10 mouse cellular contexts compared by ENCODE assay signal in genomic region chr8:12883051-12884004, GRCm38 (mm10). TPM values are rescaled to one million over a fixed set of nuclear protein-coding genes. Genes with fewer than 3 reads are reported as not detected.
DNase-seq lines count a peak whose midpoint lies in the region; ATAC-seq and TF ChIP-seq lines count a peak whose summit lies in the region.
"Had no signal": no experiment of that assay in that cellular context is flagged by ENCODE, and none has a peak within 500 bp of the region (broad histone marks: within the 10 kb centered on the region; RNA-seq: fewer than 3 reads in every experiment).

No protein-coding gene starts in this region.

- H3K4me2 ChIP-seq in hindbrain, postnatal 0 days (ENCODE audit: low read depth, low read length) = no peak overlapping the region
- H3K4me2 ChIP-seq in liver, embryonic 13.5 days = no peak overlapping the region
- H3K4me2 ChIP-seq: hindbrain, embryonic 14.5 days; neural tube, embryonic 13.5 days; stomach, embryonic 15.5 days had no signal

- no peak for TF ChIP-seq CTCF in hindbrain, postnatal 0 days (IDR thresholded peaks at IDR 0.05; ENCODE audit: low read depth)

- H3K36me3 ChIP-seq in hindbrain, postnatal 0 days (ENCODE audit: insufficient read depth, low read length) = no peaks in the 10 kb centered on the region
- H3K36me3 ChIP-seq in hindbrain, embryonic 10.5 days = peaks cover 83% of the 10 kb centered on the region
- no peaks in the 10 kb centered on the region for H3K36me3 ChIP-seq in liver, embryonic 13.5 days
- H3K36me3 ChIP-seq: stomach, embryonic 15.5 days had no signal

- H3K27ac ChIP-seq in hindbrain, postnatal 0 days = no peak overlapping the region
- H3K27ac ChIP-seq in hindbrain, embryonic 10.5 days = no peak overlapping the region
- H3K27ac ChIP-seq in liver, embryonic 13.5 days = no peak overlapping the region
- H3K27ac ChIP-seq: hindbrain, embryonic 14.5 days; neural tube, embryonic 13.5 days; stomach, embryonic 15.5 days had no signal

- H3K4me3 ChIP-seq in hindbrain, postnatal 0 days (ENCODE audit: low read length) = no peak overlapping the region
- no peak overlapping the region for H3K4me3 ChIP-seq in hindbrain, embryonic 10.5 days
- H3K4me3 ChIP-seq in liver, embryonic 13.5 days (replicated peaks) = no peak overlapping the region
- H3K4me3 ChIP-seq: neural tube, embryonic 13.5 days; stomach, embryonic 15.5 days had no signal

- no peak for DNase-seq in hindbrain, postnatal 0 days (ENCODE audit: low spot score)
- DNase-seq in hindbrain, embryonic 10.5 days (ENCODE audit: low spot score) = no peak
- DNase-seq in brain, adult 2 months (ENCODE audit: low read depth, low spot score) = peak; percentile 74
- DNase-seq in cerebellum, postnatal 25 days = peak; percentile 40 to 58
- no peak for DNase-seq in liver, embryonic 13.5 days
- no peak for DNase-seq in left cerebral cortex, adult 9 months (ENCODE audit: low spot score in 2 of 2)
- no peak for DNase-seq in adipocyte (ENCODE audit: low spot score)

- ATAC-seq in hindbrain, postnatal 0 days = no peak
- 0 out of 2 replicates have a peak, but pooled peaks have one; percentile 26 for ATAC-seq in liver, embryonic 13.5 days (ENCODE audit: low read depth)

- WGBS in hindbrain, postnatal 0 days = 75% methylated on average over 21 of the region's 21 CpGs
- WGBS in hindbrain, embryonic 10.5 days = 77% methylated on average over 21 of the region's 21 CpGs
- 51% methylated on average over 21 of the region's 21 CpGs for WGBS in liver, embryonic 13.5 days (ENCODE audit: insufficient replicate concordance)

- H3K27me3 ChIP-seq in hindbrain, postnatal 0 days (ENCODE audit: insufficient read depth, low read length) = no peaks in the 10 kb centered on the region
- no peaks in the 10 kb centered on the region for H3K27me3 ChIP-seq in hindbrain, embryonic 10.5 days (ENCODE audit: insufficient read depth, poor library complexity, severe bottlenecking)
- peaks cover 18% of the 10 kb centered on the region for H3K27me3 ChIP-seq in liver, embryonic 13.5 days
- H3K27me3 ChIP-seq: neural tube, embryonic 13.5 days; stomach, embryonic 15.5 days had no signal

- no peaks in the 10 kb centered on the region for H3K9me3 ChIP-seq in hindbrain, postnatal 0 days (ENCODE audit: low read length)
- no peaks in the 10 kb centered on the region for H3K9me3 ChIP-seq in hindbrain, embryonic 10.5 days
- H3K9me3 ChIP-seq in liver, embryonic 13.5 days (replicated peaks) = no peaks in the 10 kb centered on the region
- H3K9me3 ChIP-seq: neural tube, embryonic 13.5 days; stomach, embryonic 15.5 days had no signal

- 0 out of 2 replicates have a peak overlapping the region, but pooled peaks have one; percentile 0 for H3K9ac ChIP-seq in hindbrain, postnatal 0 days (replicated peaks; ENCODE audit: low read length)
- no peak overlapping the region for H3K9ac ChIP-seq in liver, embryonic 13.5 days
- H3K9ac ChIP-seq: hindbrain, embryonic 14.5 days; neural tube, embryonic 13.5 days; stomach, embryonic 15.5 days had no signal

- H3K4me1 ChIP-seq in hindbrain, postnatal 0 days (ENCODE audit: insufficient read depth, low read length) = no peaks in the 10 kb centered on the region
- no peaks in the 10 kb centered on the region for H3K4me1 ChIP-seq in hindbrain, embryonic 10.5 days (replicated peaks)
- H3K4me1 ChIP-seq in liver, embryonic 13.5 days (replicated peaks) = no peaks in the 10 kb centered on the region
- H3K4me1 ChIP-seq: neural tube, embryonic 13.5 days had no signal

RNA-seq across cellular contexts. Expression of gene Mcf2l, which starts 9.7 kb away (rescaled TPM):
- total RNA-seq in hindbrain, postnatal 0 days (2014; rRNA removed) = 298 and 316 TPM in 2 replicates
- polyA plus RNA-seq in hindbrain, postnatal 0 days (2015; fragmentation: Nextera tagmentation; extraction: Ambion mirVana) = 94.1 and 94.2 TPM in 2 replicates
- polyA plus RNA-seq in hindbrain, embryonic 10.5 days (2016; fragmentation: Nextera tagmentation; extraction: Ambion mirVana) = 31.5 and 46.4 TPM in 2 replicates
- 0.89 and 1.2 TPM in 2 replicates for polyA plus RNA-seq in liver, embryonic 13.5 days (2015; fragmentation: Nextera tagmentation; extraction: Ambion mirVana)

Comparison
In these comparisons a context has a peak if more than half of its experiments do, and no peak if none do; other contexts are left out.
1. DNase-seq: peak in brain, adult 2 months (single experiment) and cerebellum, postnatal 25 days (2 of 2); none in hindbrain, postnatal 0 days (single experiment), hindbrain, embryonic 10.5 days (single experiment), liver, embryonic 13.5 days (single experiment), left cerebral cortex, adult 9 months (0 of 2) and adipocyte (single experiment).
2. RNA of gene Mcf2l, which starts 9.7 kb away (polyA plus RNA-seq): 94.1 to 94.2 TPM in hindbrain, postnatal 0 days and 31.5 to 46.4 TPM in hindbrain, embryonic 10.5 days; 0.89 to 1.2 TPM in liver, embryonic 13.5 days; every median in the first group is over 10 times any median in the second.